Mouse (Mus musculus) myocyte (in vitro differentiated cells): ENCODE measurements around the gene Impg2.

Experiments
- MAX ChIP-seq: IDR thresholded peaks from one replicate; pipeline ENCODE4 v1.6.1; 2011; ENCODE audit warnings: low read depth, mild to moderate bottlenecking, control low read depth
- MYOD1 ChIP-seq, 3 experiments: IDR thresholded peaks; one replicate each; pipeline ENCODE4 v1.6.1; 2011; ENCODE audit warnings: control low read depth in 2 of 3, low read depth in 2 of 3, mild to moderate bottlenecking in 2 of 3, moderate library complexity in 1 of 3; ENCODE audit not compliant: insufficient read length in 2 of 3, control insufficient read depth in 1 of 3
- POLR2A ChIP-seq: IDR thresholded peaks from one replicate; pipeline ENCODE4 v1.6.1; 2011; ENCODE audit warnings: low read depth, mild to moderate bottlenecking, control low read depth, moderate library complexity; ENCODE audit not compliant: insufficient read length
- TCF12 ChIP-seq: IDR thresholded peaks from one replicate; pipeline ENCODE4 v1.6.1; 2011; ENCODE audit warnings: mild to moderate bottlenecking, control low read depth; ENCODE audit not compliant: poor library complexity, insufficient read depth, severe bottlenecking

DNA sequence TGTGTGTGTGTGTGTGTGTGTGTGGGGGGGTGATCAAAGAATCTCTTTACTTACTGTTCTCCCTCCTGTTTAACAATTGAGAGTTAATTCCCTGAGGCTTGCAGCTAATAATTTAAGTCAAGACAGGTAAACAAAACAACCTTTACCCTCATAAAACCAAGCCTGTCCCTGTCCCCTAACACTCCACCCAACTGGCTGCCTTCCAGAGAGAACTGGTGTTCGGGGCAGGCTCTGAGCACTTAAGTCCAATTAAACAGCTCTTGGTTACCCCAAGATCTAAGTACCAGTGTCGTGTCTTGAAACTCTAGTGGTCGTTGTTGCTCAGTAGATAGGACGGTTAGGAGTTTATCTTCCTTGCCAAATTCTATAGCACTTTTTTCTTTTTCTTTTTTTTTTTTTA lies 77.2 kb downstream of the Impg2 start:
- TF ChIP-seq MYOD1 (IDR thresholded peaks at IDR 0.05; ENCODE audit: control insufficient read depth in 1 of 3, insufficient read length in 2 of 3, low read depth in 2 of 3) (no peak), POLR2A (no peak), MAX (no peak), TCF12 (no peak)
